Mouse (Mus musculus) MEL (cell line): ENCODE results near the gene Tbc1d7. TPM values are rescaled to one million over a fixed set of nuclear protein-coding genes. Genes with fewer than 3 reads are reported as not detected.

Source experiments
- DNase-seq: peaks from one replicate; pipeline ENCODE4 v3.0.0; 2011; ENCODE audit warnings: low read depth, low spot score
- H3K27ac ChIP-seq: 2 replicates; pipeline ENCODE4 v1.5.1; 2012; ENCODE audit warnings: low read depth, mild to moderate bottlenecking, control low read depth, low read length, moderate library complexity; ENCODE audit not compliant: control insufficient read depth
- H3K27me3 ChIP-seq, 2 experiments: fragments of 150-350 bp in 1 of 2; sonication (generic) in 1 of 2; 2 replicates each; pipeline ENCODE4 v1.6.1; 2012; ENCODE audit warnings: low read length in 2 of 2, mild to moderate bottlenecking in 2 of 2, improper control_type of control experiment in 1 of 2, moderate library complexity in 1 of 2; ENCODE audit not compliant: insufficient read depth in 2 of 2, control insufficient read depth in 1 of 2
- H3K36me3 ChIP-seq, 2 experiments: 2 replicates each; pipeline ENCODE4 v1.6.1; 2012 to 2014; ENCODE audit warnings: low read length in 2 of 2, improper control_type of control experiment in 1 of 2, inconsistent platforms in 1 of 2, mild to moderate bottlenecking in 1 of 2; ENCODE audit not compliant: insufficient read depth in 2 of 2, control insufficient read depth in 1 of 2
- H3K4me1 ChIP-seq, 2 experiments: fragments of 150-350 bp in 1 of 2; sonication (generic) in 1 of 2; 2 replicates each; pipeline ENCODE4 v1.6.1; 2012; ENCODE audit warnings: low read length in 2 of 2, improper control_type of control experiment in 1 of 2, mild to moderate bottlenecking in 1 of 2; ENCODE audit not compliant: insufficient read depth in 2 of 2, control insufficient read depth in 1 of 2
- H3K4me3 ChIP-seq, 2 experiments: fragments of 150-350 bp in 1 of 2; sonication (generic) in 1 of 2; 2 replicates each; pipeline ENCODE4 v1.5.1; 2012; ENCODE audit warnings: low read depth in 2 of 2, low read length in 2 of 2, mild to moderate bottlenecking in 2 of 2, moderate library complexity in 2 of 2, control low read depth in 1 of 2, improper control_type of control experiment in 1 of 2; ENCODE audit not compliant: control insufficient read depth in 1 of 2, insufficient read depth in 1 of 2
- H3K79me2 ChIP-seq: 2 replicates; pipeline ENCODE4 v1.6.1; 2012; ENCODE audit warnings: mild to moderate bottlenecking, low read length, moderate library complexity; ENCODE audit not compliant: control insufficient read depth, poor library complexity, insufficient read depth
- H3K9ac ChIP-seq: 2 replicates; pipeline ENCODE4 v1.6.1; 2012; ENCODE audit warnings: low read depth, mild to moderate bottlenecking, control low read depth, low read length, moderate library complexity; ENCODE audit not compliant: control insufficient read depth, poor library complexity, severe bottlenecking
- H3K9me3 ChIP-seq: fragments of 150-350 bp; sonication (generic); replicated peaks from 2 replicates; pipeline ENCODE4 v1.6.1; 2012; ENCODE audit warnings: mild to moderate bottlenecking, low read length, improper control_type of control experiment, moderate library complexity; ENCODE audit not compliant: insufficient read depth
- BHLHE40 ChIP-seq: IDR thresholded peaks from 2 replicates; pipeline ENCODE4 v1.6.1; 2012; ENCODE audit warnings: low read depth, mild to moderate bottlenecking, inconsistent platforms, low read length, improper control_type of control experiment, borderline replicate concordance
- CHD1 ChIP-seq: IDR thresholded peaks from 2 replicates; pipeline ENCODE4 v1.6.1; 2012; ENCODE audit warnings: low read depth, mild to moderate bottlenecking, inconsistent platforms, low read length, improper control_type of control experiment
- CHD2 ChIP-seq: IDR thresholded peaks from 2 replicates; pipeline ENCODE4 v1.6.1; 2011; ENCODE audit warnings: low read length, improper control_type of control experiment
- CTCF ChIP-seq, 3 experiments: IDR thresholded peaks in 2 of 3; conservative IDR thresholded peaks in 1 of 3; 2 replicates each; pipeline ENCODE4 v1.5.1; 2011 to 2012; ENCODE audit warnings: low read length in 3 of 3, low read depth in 2 of 3, mild to moderate bottlenecking in 2 of 3, improper control_type of control experiment in 1 of 3, inconsistent platforms in 1 of 3, mixed read lengths in 1 of 3, moderate library complexity in 1 of 3; ENCODE audit not compliant: control insufficient read depth in 1 of 3, insufficient read depth in 1 of 3, poor library complexity in 1 of 3, severe bottlenecking in 1 of 3
- E2F4 ChIP-seq: IDR thresholded peaks from 2 replicates; pipeline ENCODE4 v1.6.1; 2011; ENCODE audit warnings: low read depth, low read length, improper control_type of control experiment, borderline replicate concordance
- ELF1 ChIP-seq: IDR thresholded peaks from 2 replicates; pipeline ENCODE4 v1.6.1; 2014; ENCODE audit warnings: low read depth, mild to moderate bottlenecking, inconsistent platforms, low read length, improper control_type of control experiment, moderate library complexity
- EP300 ChIP-seq, 2 experiments: IDR thresholded peaks; 2 replicates each; pipeline ENCODE4 v1.6.1; 2011; ENCODE audit warnings: improper control_type of control experiment in 2 of 2, low read length in 2 of 2, low read depth in 1 of 2, mild to moderate bottlenecking in 1 of 2
- ETS1 ChIP-seq: IDR thresholded peaks from 2 replicates; pipeline ENCODE4 v1.6.1; 2012; ENCODE audit warnings: low read depth, mild to moderate bottlenecking, inconsistent platforms, low read length, improper control_type of control experiment, moderate library complexity
- GABPA ChIP-seq: IDR thresholded peaks from 2 replicates; pipeline ENCODE4 v1.6.1; 2012; ENCODE audit warnings: low read depth, mild to moderate bottlenecking, inconsistent platforms, low read length, improper control_type of control experiment, moderate library complexity
- GATA1 ChIP-seq: IDR thresholded peaks from 2 replicates; pipeline ENCODE4 v1.6.1; 2011; ENCODE audit warnings: low read depth, low read length, improper control_type of control experiment
- HCFC1 ChIP-seq: IDR thresholded peaks from 2 replicates; pipeline ENCODE4 v1.6.1; 2012; ENCODE audit warnings: low read depth, mild to moderate bottlenecking, inconsistent platforms, low read length, improper control_type of control experiment, moderate library complexity
- JUND ChIP-seq: IDR thresholded peaks from 2 replicates; pipeline ENCODE4 v1.6.1; 2011; ENCODE audit warnings: low read depth, mild to moderate bottlenecking, improper control_type of control experiment, low read length
- KAT2A ChIP-seq: conservative IDR thresholded peaks from 2 replicates; pipeline ENCODE4 v1.6.1; 2012; ENCODE audit warnings: low read depth, low read length, improper control_type of control experiment, inconsistent platforms
- MAFK ChIP-seq: IDR thresholded peaks from 2 replicates; pipeline ENCODE4 v1.6.1; 2011; ENCODE audit warnings: low read depth, mild to moderate bottlenecking, low read length, improper control_type of control experiment, borderline replicate concordance
- MAX ChIP-seq: IDR thresholded peaks from 2 replicates; pipeline ENCODE4 v1.6.1; 2011; ENCODE audit warnings: low read length, improper control_type of control experiment
- MAZ ChIP-seq: IDR thresholded peaks from 2 replicates; pipeline ENCODE4 v1.6.1; 2012; ENCODE audit warnings: low read depth, mild to moderate bottlenecking, inconsistent platforms, low read length, improper control_type of control experiment
- MEF2A ChIP-seq: IDR thresholded peaks from 2 replicates; pipeline ENCODE4 v1.6.1; 2014; ENCODE audit warnings: low read depth, mild to moderate bottlenecking, inconsistent platforms, low read length, improper control_type of control experiment; ENCODE audit not compliant: poor library complexity, insufficient replicate concordance, severe bottlenecking; ENCODE audit errors: extremely low read depth
- MXI1 ChIP-seq: IDR thresholded peaks from 2 replicates; pipeline ENCODE4 v1.6.1; 2011; ENCODE audit warnings: mild to moderate bottlenecking, low read depth, low read length, improper control_type of control experiment
- MYB ChIP-seq: IDR thresholded peaks from 2 replicates; pipeline ENCODE4 v1.6.1; 2011; ENCODE audit warnings: mild to moderate bottlenecking, low read depth, low read length, improper control_type of control experiment
- MYC ChIP-seq: IDR thresholded peaks from 2 replicates; pipeline ENCODE4 v1.6.1; 2011; ENCODE audit warnings: low read depth, mild to moderate bottlenecking, low read length, improper control_type of control experiment, moderate library complexity
- NELFE ChIP-seq: IDR thresholded peaks from 2 replicates; pipeline ENCODE4 v1.6.1; 2011; ENCODE audit warnings: low read depth, low read length, improper control_type of control experiment
- NRF1 ChIP-seq: IDR thresholded peaks from 2 replicates; pipeline ENCODE4 v1.6.1; 2014; ENCODE audit warnings: low read depth, mild to moderate bottlenecking, inconsistent platforms, low read length, improper control_type of control experiment, moderate library complexity; ENCODE audit not compliant: poor library complexity, insufficient read depth, severe bottlenecking
- POLR2A ChIP-seq, 2 experiments: IDR thresholded peaks; 2 replicates each; pipeline ENCODE4 v1.6.1; 2011 to 2012; ENCODE audit warnings: low read length in 2 of 2, mild to moderate bottlenecking in 2 of 2, control low read depth in 1 of 2, improper control_type of control experiment in 1 of 2, low read depth in 1 of 2, moderate library complexity in 1 of 2; ENCODE audit not compliant: control insufficient read depth in 1 of 2, insufficient read depth in 1 of 2, poor library complexity in 1 of 2
- POLR2AphosphoS2 ChIP-seq: IDR thresholded peaks from 2 replicates; pipeline ENCODE4 v1.6.1; 2011; ENCODE audit warnings: low read length, improper control_type of control experiment
- POLR2AphosphoS5 ChIP-seq: IDR thresholded peaks from 2 replicates; pipeline ENCODE4 v1.6.1; 2012; ENCODE audit warnings: low read depth, borderline replicate concordance, mild to moderate bottlenecking, inconsistent platforms, low read length, moderate library complexity, mixed read lengths
- RAD21 ChIP-seq: IDR thresholded peaks from 2 replicates; pipeline ENCODE4 v1.6.1; 2011; ENCODE audit warnings: mild to moderate bottlenecking, low read depth, low read length, improper control_type of control experiment
- RCOR1 ChIP-seq: IDR thresholded peaks from 2 replicates; pipeline ENCODE4 v1.6.1; 2012; ENCODE audit warnings: low read depth, mild to moderate bottlenecking, inconsistent platforms, low read length, improper control_type of control experiment
- SIN3A ChIP-seq: IDR thresholded peaks from 2 replicates; pipeline ENCODE4 v1.6.1; 2012; ENCODE audit warnings: low read length, improper control_type of control experiment, inconsistent platforms
- SMC3 ChIP-seq: IDR thresholded peaks from 2 replicates; pipeline ENCODE4 v1.6.1; 2011; ENCODE audit warnings: low read depth, low read length, improper control_type of control experiment
- TAL1 ChIP-seq: IDR thresholded peaks from 2 replicates; pipeline ENCODE4 v1.6.1; 2012; ENCODE audit warnings: mild to moderate bottlenecking, inconsistent platforms, low read length, moderate library complexity, mixed read lengths
- TBP ChIP-seq: IDR thresholded peaks from 2 replicates; pipeline ENCODE4 v1.8.0; 2011; ENCODE audit warnings: low read depth, low read length, improper control_type of control experiment
- TCF12 ChIP-seq: IDR thresholded peaks from 2 replicates; pipeline ENCODE4 v1.6.1; 2014; ENCODE audit warnings: low read depth, mild to moderate bottlenecking, inconsistent platforms, low read length, improper control_type of control experiment, moderate library complexity
- USF1 ChIP-seq: IDR thresholded peaks from 2 replicates; pipeline ENCODE4 v1.6.1; 2014; ENCODE audit warnings: low read depth, mild to moderate bottlenecking, inconsistent platforms, low read length, improper control_type of control experiment, moderate library complexity
- USF2 ChIP-seq, 2 experiments: IDR thresholded peaks; 2 replicates each; pipeline ENCODE4 v1.6.1; 2011 to 2012; ENCODE audit warnings: improper control_type of control experiment in 2 of 2, low read length in 2 of 2, borderline replicate concordance in 1 of 2, inconsistent platforms in 1 of 2, low read depth in 1 of 2, mild to moderate bottlenecking in 1 of 2; ENCODE audit not compliant: insufficient read depth in 1 of 2
- ZKSCAN1 ChIP-seq: IDR thresholded peaks from 2 replicates; pipeline ENCODE4 v1.6.1; 2012; ENCODE audit warnings: low read depth, mild to moderate bottlenecking, inconsistent platforms, low read length, improper control_type of control experiment, moderate library complexity
- ZMIZ1 ChIP-seq: IDR thresholded peaks from 2 replicates; pipeline ENCODE4 v1.6.1; 2012; ENCODE audit warnings: low read depth, mild to moderate bottlenecking, inconsistent platforms, low read length, improper control_type of control experiment, moderate library complexity
- ZNF384 ChIP-seq: IDR thresholded peaks from 2 replicates; pipeline ENCODE4 v1.6.1; 2012; ENCODE audit warnings: low read depth, mild to moderate bottlenecking, inconsistent platforms, low read length, improper control_type of control experiment
- polyA plus RNA-seq, 2 experiments: library from polyadenylated mRNA; stranded (reverse) in 1 of 2; unstranded in 1 of 2; fragments of >175 nt in 1 of 2; fragments of >200 nt in 1 of 2; gene quantifications; 2 replicates each; pipeline versions ENCODE4 v1.2.1 to v1.2.4; 2012; ENCODE audit warnings: low replicate concordance in 2 of 2, low read depth in 1 of 2; ENCODE audit not compliant: insufficient read length in 2 of 2, insufficient read depth in 1 of 2, missing spikeins in 1 of 2
- total RNA-seq: library from RNA; depleted of rRNA; stranded (reverse); fragments of 300-350 nt; gene quantifications from 2 replicates; pipeline ENCODE4 v1.2.3, GENCODE M21; 2012

The Tbc1d7 gene
- total and polyA plus RNA-seq, 3 experiments, result 11.6 to 29.4 TPM; not detected in 1

GRCm38 (mm10) chr13:43172036-43172713, 874 bp upstream of the Tbc1d7 start:
- Histone ChIP-seq H3K9ac (peak overlapping the region; percentile 83), H3K4me1 (peaks cover 0 to 6% of the 10 kb centered on the region in 2 experiments; a peak in 1 of 4 replicates)
- peak; percentile 89 for DNase-seq
- TF ChIP-seq MAX (no peak), HCFC1 (no peak), EP300 (IDR thresholded peaks at IDR 0.05; ENCODE audit: low read depth in 1 of 2, low read length in 2 of 2) (no peak; a peak in 1 of 4 replicates), CTCF (IDR thresholded peaks at IDR 0.05 in 2 of 3, conservative IDR thresholded peaks at IDR 0.05 in 1 of 3; ENCODE audit: control insufficient read depth in 1 of 3, insufficient read depth in 1 of 3, low read depth in 2 of 3, low read length in 3 of 3, poor library complexity in 1 of 3, severe bottlenecking in 1 of 3) (peak; percentile 69 to 90 (median 80)), MEF2A (no peak), GABPA (no peak), TCF12 (no peak), MAFK (no peak), MXI1 (no peak; the same call in 1 of the 2 replicates), ZMIZ1 (no peak), ETS1 (0 out of 2 replicates have a peak, but pooled peaks have one; percentile 18), POLR2A (IDR thresholded peaks at IDR 0.05; ENCODE audit: control insufficient read depth in 1 of 2, insufficient read depth in 1 of 2, low read depth in 1 of 2, low read length in 2 of 2, poor library complexity in 1 of 2) (no peak), POLR2AphosphoS2 (no peak), SIN3A (peak; percentile 31; the same call in 1 of the 2 replicates), ZNF384 (no peak), JUND (no peak), RCOR1 (no peak), ELF1 (no peak), TBP (no peak), ZKSCAN1 (no peak), SMC3 (peak; percentile 72), NRF1 (peak; percentile 10; the same call in 1 of the 2 replicates), MYB (no peak), USF1 (no peak), CHD1 (no peak), NELFE (no peak), BHLHE40 (no peak), USF2 (IDR thresholded peaks at IDR 0.05; ENCODE audit: borderline replicate concordance in 1 of 2, insufficient read depth in 1 of 2, low read depth in 1 of 2, low read length in 2 of 2) (no peak), KAT2A (no peak), CHD2 (no peak), TAL1 (no peak), POLR2AphosphoS5 (no peak), RAD21 (peak; percentile 83), E2F4 (no peak), MYC (no peak), GATA1 (no peak), MAZ (no peak)

More at GRCm38 (mm10) chr13:43172036-43172713, 874 bp upstream of the Tbc1d7 start:
- Histone ChIP-seq H3K9me3 (no peaks in the 10 kb centered on the region), H3K36me3 (peaks cover 0 to 4% of the 10 kb centered on the region in 2 experiments; a peak in 2 of 4 replicates), H3K27me3 (no peaks in the 10 kb centered on the region), H3K4me3 (peak overlapping the region; percentile 54 to 67), H3K27ac (peak overlapping the region; percentile 69), H3K79me2 (no peaks in the 10 kb centered on the region; the same call in 1 of the 2 replicates)
